Mouse (Mus musculus): Measurements from ENCODE around the gene Sirpa. TPM values are rescaled to one million over a fixed set of nuclear protein-coding genes. Genes with fewer than 3 reads are reported as not detected.

Gene Sirpa
- polyA plus RNA-seq, 1 experiment from 2014 or later, result 28.5 TPM

- Histone ChIP-seq H3K9me3 (no peaks in the 10 kb centered on the region), H3K9ac (replicated peaks) (no peak overlapping the region), H3K36me3 (0 out of 2 replicates have a peak, but pooled peaks cover 4% of the 10 kb centered on the region), H3K4me1 (peaks cover 13% of the 10 kb centered on the region), H3K4me3 (no peak overlapping the region), H3K27ac (replicated peaks) (no peak overlapping the region), H3K4me2 (replicated peaks) (no peak overlapping the region), H3K27me3 (no peaks in the 10 kb centered on the region)
- no peak for ATAC-seq (replicated peaks)
- 92% methylated on average over 6 of the region's 6 CpGs for WGBS
Observed at GRCm38 (mm10) chr2:129628456-129629185, 36.0 kb downstream of the Sirpa start.

DNA sequence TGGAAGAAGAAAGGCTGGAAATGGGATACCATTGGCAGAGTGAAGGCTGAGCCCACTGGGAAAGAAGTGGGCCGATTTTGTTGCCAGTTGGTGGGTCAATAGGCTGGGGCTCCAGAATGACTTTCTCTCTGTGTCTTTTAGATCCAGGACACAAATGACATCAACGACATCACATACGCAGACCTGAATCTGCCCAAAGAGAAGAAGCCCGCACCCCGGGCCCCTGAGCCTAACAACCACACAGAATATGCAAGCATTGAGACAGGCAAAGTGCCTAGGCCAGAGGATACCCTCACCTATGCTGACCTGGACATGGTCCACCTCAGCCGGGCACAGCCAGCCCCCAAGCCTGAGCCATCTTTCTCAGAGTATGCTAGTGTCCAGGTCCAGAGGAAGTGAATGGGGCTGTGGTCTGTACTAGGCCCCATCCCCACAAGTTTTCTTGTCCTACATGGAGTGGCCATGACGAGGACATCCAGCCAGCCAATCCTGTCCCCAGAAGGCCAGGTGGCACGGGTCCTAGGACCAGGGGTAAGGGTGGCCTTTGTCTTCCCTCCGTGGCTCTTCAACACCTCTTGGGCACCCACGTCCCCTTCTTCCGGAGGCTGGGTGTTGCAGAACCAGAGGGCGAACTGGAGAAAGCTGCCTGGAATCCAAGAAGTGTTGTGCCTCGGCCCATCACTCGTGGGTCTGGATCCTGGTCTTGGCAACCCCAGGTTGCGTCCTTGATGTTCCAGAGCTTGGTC lies 37.3 kb downstream of the Sirpa start:
- ATAC-seq (replicated peaks), result no peak
- H3K27ac ChIP-seq (replicated peaks), result no peak overlapping the region
- no peak overlapping the region for H3K9ac ChIP-seq (replicated peaks)
- H3K4me1 ChIP-seq, result peaks cover 4% of the 10 kb centered on the region
- no peaks in the 10 kb centered on the region for H3K27me3 ChIP-seq
- 0 out of 2 replicates have a peak, but pooled peaks cover 4% of the 10 kb centered on the region for H3K36me3 ChIP-seq
- no peak overlapping the region for H3K4me2 ChIP-seq (replicated peaks)
- H3K9me3 ChIP-seq, result no peaks in the 10 kb centered on the region
- no peak overlapping the region for H3K4me3 ChIP-seq
- 97% methylated on average over 15 of the region's 15 CpGs for WGBS

- Histone ChIP-seq H3K27me3 (no peaks in the 10 kb centered on the region), H3K27ac (replicated peaks) (no peak overlapping the region), H3K4me2 (replicated peaks) (no peak overlapping the region), H3K4me3 (no peak overlapping the region), H3K9ac (replicated peaks) (no peak overlapping the region), H3K36me3 (0 out of 2 replicates have a peak, but pooled peaks cover 4% of the 10 kb centered on the region), H3K4me1 (no peaks in the 10 kb centered on the region), H3K9me3 (no peaks in the 10 kb centered on the region)
- WGBS, result 99% methylated on average over 3 of the region's 3 CpGs
- ATAC-seq (replicated peaks), result no peak
Observed at GRCm38 (mm10) chr2:129630532-129630886, 37.9 kb downstream of the Sirpa start.

GRCm38 (mm10) chr2:129630978-129631660 lies 38.5 kb downstream of the Sirpa start:
- Histone ChIP-seq H3K4me2 (replicated peaks) (no peak overlapping the region), H3K27ac (replicated peaks) (no peak overlapping the region), H3K4me3 (no peak overlapping the region), H3K27me3 (no peaks in the 10 kb centered on the region), H3K4me1 (no peaks in the 10 kb centered on the region), H3K9ac (replicated peaks) (no peak overlapping the region), H3K9me3 (no peaks in the 10 kb centered on the region), H3K36me3 (0 out of 2 replicates have a peak, but pooled peaks cover 4% of the 10 kb centered on the region)
- no peak for ATAC-seq (replicated peaks)
- 91% methylated on average over 7 of the region's 7 CpGs for WGBS

DNA sequence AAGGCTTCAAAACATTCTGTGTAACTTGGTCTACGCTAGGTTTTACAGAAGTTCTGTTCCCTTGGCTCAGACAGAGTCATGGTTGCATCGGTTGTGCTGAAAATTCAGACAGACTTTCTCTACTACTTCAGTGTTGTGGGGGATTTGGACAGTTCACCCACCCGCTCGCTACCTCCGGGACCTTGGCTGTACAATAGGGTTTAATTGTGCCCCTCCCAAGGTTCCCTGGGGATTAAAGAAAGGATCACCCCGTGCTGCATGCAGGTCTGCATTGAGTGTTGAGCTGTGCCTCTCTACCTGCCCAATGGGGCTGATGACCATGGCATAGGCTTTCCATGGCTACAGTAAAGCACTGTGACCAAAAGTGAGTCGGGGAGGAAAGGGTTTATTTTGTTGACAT lies 39.7 kb downstream of the Sirpa start:
- Histone ChIP-seq H3K36me3 (0 out of 2 replicates have a peak, but pooled peaks cover 4% of the 10 kb centered on the region), H3K4me2 (replicated peaks) (no peak overlapping the region), H3K9me3 (no peaks in the 10 kb centered on the region), H3K27ac (replicated peaks) (no peak overlapping the region), H3K4me3 (no peak overlapping the region), H3K4me1 (no peaks in the 10 kb centered on the region), H3K9ac (replicated peaks) (no peak overlapping the region), H3K27me3 (no peaks in the 10 kb centered on the region)
- ATAC-seq (replicated peaks), result no peak
- WGBS, result 88% methylated on average over 7 of the region's 7 CpGs

GRCm38 (mm10) chr2:129633077-129633732 lies 40.6 kb downstream of the Sirpa start:
- Histone ChIP-seq H3K4me2 (replicated peaks) (no peak overlapping the region), H3K9ac (replicated peaks) (no peak overlapping the region), H3K36me3 (0 out of 2 replicates have a peak, but pooled peaks cover 4% of the 10 kb centered on the region), H3K4me1 (no peaks in the 10 kb centered on the region), H3K9me3 (no peaks in the 10 kb centered on the region), H3K27me3 (no peaks in the 10 kb centered on the region), H3K4me3 (no peak overlapping the region), H3K27ac (replicated peaks) (no peak overlapping the region)
- no peak for ATAC-seq (replicated peaks)
- WGBS, result 77% methylated on average over 9 of the region's 9 CpGs

DNA sequence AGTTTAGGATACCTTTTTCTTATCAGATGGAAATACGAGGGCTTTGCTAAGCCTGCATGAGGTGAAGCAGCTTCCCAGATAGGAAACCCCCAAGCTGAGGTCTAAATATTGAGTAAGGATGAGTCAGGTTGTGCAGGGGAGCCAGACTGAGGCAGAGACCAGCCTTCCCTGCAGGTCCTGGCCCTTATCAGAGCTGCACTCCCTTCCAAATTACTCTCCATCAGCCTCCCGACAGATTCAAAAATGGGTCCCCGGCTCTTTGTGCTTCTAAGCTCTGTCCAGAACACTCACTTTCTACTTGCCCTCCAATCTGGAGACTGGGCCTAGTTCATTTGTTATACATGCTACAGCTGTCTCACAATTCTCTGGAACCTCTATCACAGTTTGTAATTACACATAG lies 41.3 kb downstream of the Sirpa start:
- Histone ChIP-seq H3K36me3 (0 out of 2 replicates have a peak, but pooled peaks cover 4% of the 10 kb centered on the region), H3K9me3 (no peaks in the 10 kb centered on the region), H3K27me3 (no peaks in the 10 kb centered on the region), H3K9ac (replicated peaks) (no peak overlapping the region), H3K27ac (replicated peaks) (no peak overlapping the region), H3K4me3 (no peak overlapping the region), H3K4me1 (no peaks in the 10 kb centered on the region), H3K4me2 (replicated peaks) (no peak overlapping the region)
- no peak for ATAC-seq (replicated peaks)
- whole genome bisulfite sequencing, result 90% methylated on average over 3 of the region's 3 CpGs

DNA sequence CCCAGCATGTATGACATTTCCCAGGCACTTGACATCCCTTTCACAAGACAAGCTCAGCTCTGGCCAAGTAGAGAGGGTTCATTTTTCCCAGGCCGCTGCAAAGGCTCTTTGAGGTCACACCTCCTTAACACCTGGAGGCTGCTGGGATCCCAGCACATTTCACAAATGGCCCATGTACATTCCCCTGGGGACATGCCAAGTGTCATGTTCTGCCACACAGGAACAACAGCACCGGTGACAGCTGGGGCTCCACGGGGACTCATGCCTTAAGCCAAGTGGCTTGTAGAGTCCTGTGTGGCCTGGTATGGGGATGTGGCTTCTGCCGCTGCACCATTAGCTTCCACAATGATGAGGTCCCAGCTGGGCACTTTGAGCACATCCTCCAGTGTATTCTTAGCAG lies 60.0 kb downstream of the Sirpa start:
- H3K27ac ChIP-seq (replicated peaks), result no peak overlapping the region
- H3K4me1 ChIP-seq, result peaks cover 5% of the 10 kb centered on the region; the same call in 1 of the 2 replicates
- 72% methylated on average over 4 of the region's 4 CpGs for WGBS
- no peaks in the 10 kb centered on the region for H3K36me3 ChIP-seq
- no peaks in the 10 kb centered on the region for H3K9me3 ChIP-seq
- H3K4me3 ChIP-seq, result no peak overlapping the region
- no peak overlapping the region for H3K4me2 ChIP-seq (replicated peaks)
- H3K9ac ChIP-seq (replicated peaks), result no peak overlapping the region
- no peaks in the 10 kb centered on the region for H3K27me3 ChIP-seq
- no peak for ATAC-seq (replicated peaks)

DNA sequence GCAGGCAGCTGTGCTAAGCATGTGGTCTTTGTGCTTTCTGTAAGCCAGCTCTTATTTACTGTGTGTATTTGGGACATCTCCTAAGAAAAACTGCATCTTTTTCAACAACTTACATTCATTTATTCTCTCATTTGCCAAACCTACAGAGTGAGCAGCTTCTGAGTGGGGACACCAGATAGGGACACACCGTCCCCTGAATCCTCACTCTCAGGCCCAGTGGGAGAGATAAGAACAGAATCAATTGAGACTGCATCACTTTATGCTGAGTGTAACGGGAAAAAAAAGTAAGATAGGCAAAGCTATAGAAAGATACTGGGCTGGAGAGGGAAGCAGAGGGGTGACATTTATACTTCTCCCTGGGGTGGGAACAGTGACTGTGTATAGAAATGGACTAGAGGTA lies 61.0 kb downstream of the Sirpa start:
- no peak for ATAC-seq (replicated peaks)
- H3K9me3 ChIP-seq, result no peaks in the 10 kb centered on the region
- 88% methylated on average over 2 of the region's 2 CpGs for WGBS
- H3K36me3 ChIP-seq, result no peaks in the 10 kb centered on the region
- no peak overlapping the region for H3K27ac ChIP-seq (replicated peaks)
- H3K9ac ChIP-seq (replicated peaks), result no peak overlapping the region
- no peaks in the 10 kb centered on the region for H3K27me3 ChIP-seq
- H3K4me1 ChIP-seq, result peaks cover 4% of the 10 kb centered on the region; the same call in 1 of the 2 replicates
- H3K4me3 ChIP-seq, result no peak overlapping the region
- H3K4me2 ChIP-seq (replicated peaks), result no peak overlapping the region

- Histone ChIP-seq H3K27ac (replicated peaks) (no peak overlapping the region), H3K9me3 (no peaks in the 10 kb centered on the region), H3K4me2 (replicated peaks) (no peak overlapping the region), H3K36me3 (no peaks in the 10 kb centered on the region), H3K4me3 (no peak overlapping the region), H3K9ac (replicated peaks) (no peak overlapping the region), H3K4me1 (no peaks in the 10 kb centered on the region), H3K27me3 (no peaks in the 10 kb centered on the region)
- 70% methylated on average over 4 of the region's 4 CpGs for WGBS
- ATAC-seq (replicated peaks), result no peak
Observed at GRCm38 (mm10) chr2:129654233-129654950, 61.8 kb downstream of the Sirpa start.

- Histone ChIP-seq H3K4me2 (replicated peaks) (no peak overlapping the region), H3K27me3 (no peaks in the 10 kb centered on the region), H3K9ac (replicated peaks) (no peak overlapping the region), H3K27ac (replicated peaks) (no peak overlapping the region), H3K4me1 (no peaks in the 10 kb centered on the region), H3K4me3 (no peak overlapping the region), H3K36me3 (no peaks in the 10 kb centered on the region), H3K9me3 (no peaks in the 10 kb centered on the region)
- 94% methylated on average over 4 of the region's 4 CpGs for WGBS
- ATAC-seq (replicated peaks), result no peak
Observed at GRCm38 (mm10) chr2:129655033-129655432, 62.4 kb downstream of the Sirpa start.

Data from forebrain, embryonic 15.5 days (tissue).